Mouse (Mus musculus) retina, postnatal 7 days (tissue): ENCODE data around the gene Tenm3.

Experiments used
- DNase-seq: peaks from one replicate; pipeline ENCODE4 v3.0.0-alpha.2; 2012; ENCODE audit warnings: low read depth, low spot score

The Tenm3 gene

DNA sequence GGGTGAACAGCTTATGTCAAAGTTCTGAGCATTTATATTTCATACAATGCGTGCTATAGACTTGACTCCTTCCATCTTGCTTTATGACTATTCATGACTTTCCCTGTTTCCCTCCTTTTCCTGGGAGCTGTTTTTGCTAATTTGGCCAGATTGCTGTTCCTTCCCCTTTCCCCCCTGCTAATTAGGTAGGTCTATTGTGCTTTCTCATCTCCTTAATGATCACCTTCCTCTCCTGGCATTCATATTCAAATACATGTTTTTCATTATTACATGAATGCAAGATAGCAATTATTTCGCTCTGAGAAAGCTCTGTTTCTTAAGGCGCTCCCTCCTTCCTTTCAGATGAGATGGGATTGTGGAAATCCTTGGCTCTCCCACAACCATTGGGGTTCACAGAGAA, 178.6 kb downstream of the Tenm3 start:
- DNase-seq, result no peak

GRCm38 (mm10) chr8:48659226-48659625, 184.5 kb downstream of the Tenm3 start:
- DNase-seq, result no peak

- no peak for DNase-seq
These were observed 188.2 kb downstream of the Tenm3 start for GRCm38 (mm10) chr8:48655381-48656043.

GRCm38 (mm10) chr8:48649845-48650244, 193.9 kb downstream of the Tenm3 start:
- DNase-seq, result no peak

DNA sequence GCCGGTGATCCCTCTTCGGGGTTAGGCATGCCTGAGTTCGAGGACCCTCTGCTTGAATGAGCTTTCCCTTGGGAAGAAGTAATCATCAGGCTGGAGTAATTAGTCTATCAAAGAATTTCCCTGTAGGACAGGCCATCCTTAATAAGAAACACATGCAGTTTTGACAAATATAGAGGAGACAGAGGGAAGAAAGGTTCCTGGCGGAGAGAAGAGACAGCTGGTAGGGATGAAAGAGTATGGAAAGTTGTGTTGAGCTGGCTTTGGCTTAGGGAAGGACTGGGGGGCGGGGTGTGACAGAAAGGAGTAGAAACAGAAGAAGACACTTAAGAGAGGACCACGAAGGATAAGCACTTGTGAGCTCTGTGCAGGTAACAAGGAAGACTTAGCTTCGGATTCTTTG, 194.3 kb downstream of the Tenm3 start:
- DNase-seq, result no peak

- DNase-seq, result no peak
These were observed 197.6 kb downstream of the Tenm3 start for GRCm38 (mm10) chr8:48646110-48646509.

GRCm38 (mm10) chr8:48638129-48638528, 205.6 kb downstream of the Tenm3 start:
- DNase-seq, result no peak

DNA sequence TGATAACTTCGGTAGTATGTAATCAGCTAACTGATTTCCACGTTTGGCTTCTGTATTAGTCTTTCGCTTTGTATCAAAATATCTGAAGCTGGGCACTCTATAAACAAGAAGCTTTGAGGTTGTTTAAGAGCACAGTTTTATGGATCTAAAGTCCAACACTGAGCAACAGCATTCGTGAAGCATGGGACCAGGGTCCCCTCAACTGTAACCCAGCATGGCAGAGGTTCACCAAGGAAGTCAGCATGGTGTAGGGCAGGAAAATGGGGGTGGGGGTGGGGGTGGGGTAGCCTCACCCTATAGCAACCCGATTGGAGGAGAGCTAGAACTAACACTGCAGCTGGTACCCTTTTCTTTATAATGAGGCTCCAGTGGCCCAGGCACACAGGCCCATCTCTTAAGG, 206.8 kb downstream of the Tenm3 start:
- no peak for DNase-seq

- DNase-seq, result no peak
These were observed 207.9 kb downstream of the Tenm3 start for GRCm38 (mm10) chr8:48635815-48636214.

GRCm38 (mm10) chr8:48633426-48633825, 210.3 kb downstream of the Tenm3 start:
- no peak for DNase-seq

DNA sequence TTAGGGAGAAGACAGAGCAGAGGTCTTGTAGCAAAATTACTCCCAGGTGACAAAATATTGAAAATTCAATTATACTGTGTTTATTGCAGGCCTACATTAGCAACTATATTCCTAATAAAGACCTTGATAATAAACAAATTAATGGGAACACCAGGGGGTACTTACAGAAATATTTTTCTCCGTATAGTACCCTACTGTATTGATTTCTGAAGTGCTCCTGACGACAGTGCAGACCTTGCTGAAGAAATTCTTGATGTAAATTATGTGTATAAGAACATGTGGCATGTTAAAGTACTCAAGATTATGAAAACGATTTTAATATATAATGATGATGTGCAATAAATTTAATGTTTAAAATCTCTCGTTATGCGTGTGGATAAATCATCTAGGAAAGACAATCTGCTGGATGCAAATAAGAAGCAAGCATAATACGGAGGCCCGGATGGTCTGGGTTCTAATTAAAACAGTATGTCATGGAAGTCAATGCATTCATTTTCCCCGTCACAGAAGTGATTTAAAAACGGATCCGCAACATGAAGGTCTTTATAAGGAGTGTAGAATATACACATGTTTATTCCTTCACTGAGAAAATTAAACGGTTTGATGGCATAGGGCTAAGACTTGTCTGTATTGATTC, 221.1 kb downstream of the Tenm3 start:
- DNase-seq, result no peak

DNA sequence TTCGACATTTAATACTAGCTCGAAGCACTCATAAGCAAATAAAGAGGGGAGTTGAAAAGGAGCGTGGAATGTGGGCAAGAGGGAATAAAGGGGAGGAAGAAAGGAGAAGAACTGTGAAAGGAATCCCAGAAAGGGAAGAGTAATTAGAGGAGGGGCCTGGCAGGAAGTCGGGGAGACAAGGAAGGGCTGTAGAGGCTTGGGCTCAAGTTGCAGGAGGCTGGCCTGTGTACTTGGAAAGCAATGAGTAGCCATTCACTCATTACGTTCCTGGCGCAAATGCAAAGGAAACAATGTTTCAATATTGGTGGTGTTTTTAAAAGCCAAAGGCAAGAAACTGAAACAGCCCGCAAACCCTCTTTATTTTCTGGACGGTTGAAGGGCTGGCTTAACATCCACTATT, 228.7 kb downstream of the Tenm3 start:
- no peak for DNase-seq

DNA sequence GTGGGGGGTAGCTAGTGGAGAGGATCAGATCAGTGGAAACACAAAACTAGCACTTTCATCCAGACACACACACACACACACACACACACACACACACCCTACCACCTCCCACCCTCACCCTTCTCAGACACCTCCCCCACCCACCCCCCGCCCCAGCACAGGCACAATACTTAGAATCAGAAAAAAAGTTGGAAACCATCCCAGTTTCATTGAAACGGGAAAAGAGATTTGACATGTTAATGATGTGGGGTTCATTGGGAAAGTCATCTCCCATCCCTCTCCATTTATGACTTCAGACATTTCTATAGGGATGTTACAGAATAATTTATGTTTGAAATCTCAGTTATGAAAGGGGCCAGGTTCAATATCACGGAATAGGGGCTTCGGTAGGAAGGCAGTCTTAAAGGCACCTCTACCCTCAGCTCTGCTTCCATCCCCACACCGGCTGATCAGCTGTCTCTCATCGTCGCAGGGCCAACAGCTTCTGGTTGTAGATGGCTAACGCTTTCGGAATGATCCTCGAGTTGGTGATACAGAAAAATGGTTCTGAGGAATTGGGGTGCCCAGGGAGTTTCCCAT, 231.7 kb downstream of the Tenm3 start:
- DNase-seq, result no peak

DNA sequence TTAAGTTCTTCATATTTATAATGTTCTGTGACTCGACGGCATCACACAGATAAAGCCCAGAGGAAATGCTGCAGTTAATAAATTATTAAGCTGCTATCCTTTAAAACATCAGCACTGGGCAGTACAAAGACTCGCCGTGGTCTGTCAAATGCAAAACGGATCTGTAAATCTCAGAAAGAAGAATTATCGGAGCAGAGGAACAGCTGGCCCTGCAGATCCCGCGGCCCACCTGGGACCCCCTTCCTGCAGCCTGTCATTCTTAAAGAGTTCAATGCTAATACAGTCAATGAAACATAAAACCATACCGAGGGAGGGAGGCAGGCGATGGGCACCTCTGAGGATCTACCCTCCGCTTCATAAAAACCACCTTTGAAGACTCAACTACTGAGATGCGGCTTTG, 232.6 kb downstream of the Tenm3 start:
- DNase-seq, result no peak

GRCm38 (mm10) chr8:48610316-48610715, 233.4 kb downstream of the Tenm3 start:
- no peak for DNase-seq

DNA sequence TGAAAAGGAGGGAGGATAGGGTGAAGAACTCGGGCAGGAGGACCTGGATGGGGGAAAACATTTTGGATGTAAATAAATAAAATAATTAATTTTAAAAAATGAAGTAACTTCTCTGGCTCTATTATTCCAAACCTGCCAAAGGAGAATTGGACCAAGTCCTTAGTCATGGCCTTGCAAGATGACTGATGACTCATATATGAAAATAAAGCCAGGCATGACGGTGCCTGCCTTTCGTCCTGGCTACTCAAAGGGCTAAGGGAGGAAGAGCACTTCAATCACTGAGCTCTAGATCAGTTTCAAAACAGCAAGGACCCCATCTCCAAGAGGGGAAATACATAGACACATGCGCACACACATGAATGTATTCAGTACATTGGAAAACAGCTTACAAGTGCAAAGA, 234.1 kb downstream of the Tenm3 start:
- no peak for DNase-seq

GRCm38 (mm10) chr8:48604190-48604897, 239.4 kb downstream of the Tenm3 start:
- no peak for DNase-seq

GRCm38 (mm10) chr8:48603165-48603840, 240.4 kb downstream of the Tenm3 start:
- no peak for DNase-seq

GRCm38 (mm10) chr8:48601621-48602020, 242.1 kb downstream of the Tenm3 start:
- no peak for DNase-seq

- DNase-seq, result no peak
These were observed 244.7 kb downstream of the Tenm3 start for GRCm38 (mm10) chr8:48599028-48599427.

DNA sequence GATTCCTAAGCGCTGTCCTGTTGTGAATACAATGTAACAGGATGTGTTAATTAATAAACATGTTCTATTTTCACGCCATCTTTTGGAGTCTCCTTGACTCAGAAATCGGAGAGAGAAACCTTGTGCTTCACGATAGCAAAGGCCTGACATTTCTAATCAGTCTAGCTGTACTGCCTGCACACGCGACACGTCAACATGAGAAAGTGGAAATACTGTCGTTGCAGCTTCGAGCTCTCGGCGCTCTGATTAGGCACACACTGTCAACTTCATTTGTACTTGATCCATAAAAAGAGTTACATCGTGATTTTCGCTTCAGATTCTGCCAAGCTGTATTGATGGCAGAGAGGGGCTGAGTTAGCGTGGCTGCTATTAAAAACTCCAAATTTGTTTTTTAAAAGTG, 247.4 kb downstream of the Tenm3 start:
- DNase-seq, result no peak

DNA sequence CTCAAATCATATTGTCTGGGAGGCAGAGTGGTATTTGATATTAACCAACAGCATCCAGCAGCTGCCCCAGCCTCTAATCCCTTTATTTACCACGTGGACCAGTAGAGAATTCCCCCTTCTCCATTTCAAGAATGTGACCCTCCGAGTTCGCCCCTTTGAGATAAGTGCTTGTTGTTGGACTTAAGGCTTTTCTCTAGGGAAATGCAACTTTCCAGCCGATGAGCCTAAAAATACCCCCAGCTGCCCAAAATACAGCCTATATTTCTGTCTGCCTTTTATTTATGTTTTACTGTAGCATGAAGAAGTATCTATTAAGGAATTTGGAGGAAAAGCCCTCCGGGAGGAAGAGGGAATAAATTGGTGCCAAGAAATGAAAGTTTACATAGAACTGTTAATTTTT, 251.9 kb downstream of the Tenm3 start:
- DNase-seq, result no peak
